Mouse (Mus musculus): ENCODE measurements around the gene Fam160b1. TPM values are rescaled to one million over a fixed set of nuclear protein-coding genes. Genes with fewer than 3 reads are reported as not detected.

The Fam160b1 gene
- polyA plus RNA-seq, 1 experiment = 5.6 TPM

- no peak for TF ChIP-seq GATA1 (IDR thresholded peaks at IDR 0.05; ENCODE audit: low read length)
These were observed 2.2 kb upstream of the Fam160b1 start for GRCm38 (mm10) chr19:57358322-57358721.

GRCm38 (mm10) chr19:57358836-57359598 is 1.5 kb upstream of the Fam160b1 start:
- no peak for TF ChIP-seq GATA1 (IDR thresholded peaks at IDR 0.05; ENCODE audit: low read length)

GRCm38 (mm10) chr19:57359701-57360326 is 666 bp upstream of the Fam160b1 start:
- no peak for TF ChIP-seq GATA1 (IDR thresholded peaks at IDR 0.05; ENCODE audit: low read length)

- no peak for TF ChIP-seq GATA1 (IDR thresholded peaks at IDR 0.05; ENCODE audit: low read length)
These were observed 855 bp downstream of the Fam160b1 start for GRCm38 (mm10) chr19:57361131-57361938.

GRCm38 (mm10) chr19:57361939-57362307 is 1.4 kb downstream of the Fam160b1 start:
- no peak for TF ChIP-seq GATA1 (IDR thresholded peaks at IDR 0.05; ENCODE audit: low read length)

GRCm38 (mm10) chr19:57362586-57362985 is 2.1 kb downstream of the Fam160b1 start:
- no peak for TF ChIP-seq GATA1 (IDR thresholded peaks at IDR 0.05; ENCODE audit: low read length)

- no peak for TF ChIP-seq GATA1 (IDR thresholded peaks at IDR 0.05; ENCODE audit: low read length)
These were observed 2.6 kb downstream of the Fam160b1 start for GRCm38 (mm10) chr19:57363076-57363475.

- no peak for TF ChIP-seq GATA1 (IDR thresholded peaks at IDR 0.05; ENCODE audit: low read length)
These were observed 3.1 kb downstream of the Fam160b1 start for GRCm38 (mm10) chr19:57363538-57363937.

GRCm38 (mm10) chr19:57364942-57365673 is 4.6 kb downstream of the Fam160b1 start:
- no peak for TF ChIP-seq GATA1 (IDR thresholded peaks at IDR 0.05; ENCODE audit: low read length)

- no peak for TF ChIP-seq GATA1 (IDR thresholded peaks at IDR 0.05; ENCODE audit: low read length)
These were observed 5.5 kb downstream of the Fam160b1 start for GRCm38 (mm10) chr19:57366007-57366406.

- TF ChIP-seq GATA1 (IDR thresholded peaks at IDR 0.05; ENCODE audit: low read length) = no peak
These were observed 6.1 kb downstream of the Fam160b1 start for GRCm38 (mm10) chr19:57366626-57367025.

GRCm38 (mm10) chr19:57367201-57367600 is 6.7 kb downstream of the Fam160b1 start:
- no peak for TF ChIP-seq GATA1 (IDR thresholded peaks at IDR 0.05; ENCODE audit: low read length)

- no peak for TF ChIP-seq GATA1 (IDR thresholded peaks at IDR 0.05; ENCODE audit: low read length)
These were observed 7.4 kb downstream of the Fam160b1 start for GRCm38 (mm10) chr19:57367849-57368387.

GRCm38 (mm10) chr19:57373276-57373811 is 12.9 kb downstream of the Fam160b1 start:
- no peak for TF ChIP-seq GATA1 (IDR thresholded peaks at IDR 0.05; ENCODE audit: low read length)

GRCm38 (mm10) chr19:57375161-57375560 is 14.7 kb downstream of the Fam160b1 start:
- no peak for TF ChIP-seq GATA1 (IDR thresholded peaks at IDR 0.05; ENCODE audit: low read length)
